Mouse (Mus musculus): ENCODE measurements around the gene Fam69b. TPM values are rescaled to one million over a fixed set of nuclear protein-coding genes. Genes with fewer than 3 reads are reported as not detected.

The Fam69b gene
- total RNA-seq, 2 experiments from 2014 or later, result 69.1 to 81.4 TPM

- intact Hi-C loops (cut with DNase I), result no loop called here
Observed at GRCm38 (mm10) chr2:26617928-26618327, 10.3 kb upstream of the Fam69b start.

GRCm38 (mm10) chr2:26621246-26621645 is 7.0 kb upstream of the Fam69b start:
- intact Hi-C loops (cut with DNase I), result no loop called here
- no peak for DNase-seq (ENCODE audit: low spot score in 2 of 2)

More at GRCm38 (mm10) chr2:26617928-26618327, 10.3 kb upstream of the Fam69b start:
- no peak for DNase-seq (ENCODE audit: low spot score in 2 of 2)

- no peak for DNase-seq (ENCODE audit: low spot score in 2 of 2)
- intact Hi-C loops (cut with DNase I), result no loop called here
Observed at GRCm38 (mm10) chr2:26622984-26623383, 5.3 kb upstream of the Fam69b start.

- intact Hi-C loops (cut with DNase I), result loop anchor here (5.0 kb wide), 1 partner anchor 178 kb away; the partner anchor contains the start of gene Sec16a
- DNase-seq (ENCODE audit: low spot score in 2 of 2), result no peak
Observed at GRCm38 (mm10) chr2:26625419-26625818, 2.8 kb upstream of the Fam69b start.

GRCm38 (mm10) chr2:26626081-26626480 is 2.2 kb upstream of the Fam69b start:
- DNase-seq (ENCODE audit: low spot score in 2 of 2), result no peak
- intact Hi-C loops (cut with DNase I), result loop anchor here (5.0 kb wide), 1 partner anchor 179 kb away; the partner anchor contains the start of gene Sec16a

- intact Hi-C loops (cut with DNase I), result loop anchor here (5.0 kb wide), 1 partner anchor 182 kb away; the partner anchor contains the start of gene Sec16a
- no peak for DNase-seq (ENCODE audit: low spot score in 2 of 2)
Observed at GRCm38 (mm10) chr2:26628792-26629437, 658 bp downstream of the Fam69b start.

GRCm38 (mm10) chr2:26632541-26633395 is 4.5 kb downstream of the Fam69b start:
- intact Hi-C loops (cut with DNase I), result loop anchor here (10.0 kb wide), 1 partner anchor 382 kb away; no protein-coding TSS in a partner anchor
- DNase-seq (ENCODE audit: low spot score in 2 of 2), result no peak

- intact Hi-C loops (cut with DNase I), result loop anchor here (10.0 kb wide), 1 partner anchor 381 kb away; no protein-coding TSS in a partner anchor
Observed at GRCm38 (mm10) chr2:26633953-26634530, 5.8 kb downstream of the Fam69b start.

GRCm38 (mm10) chr2:26634629-26635488 is 6.6 kb downstream of the Fam69b start:
- intact Hi-C loops (cut with DNase I), result loop anchor here (10.0 kb wide), 1 partner anchor 380 kb away; no protein-coding TSS in a partner anchor

More at GRCm38 (mm10) chr2:26633953-26634530, 5.8 kb downstream of the Fam69b start:
- DNase-seq (ENCODE audit: low spot score in 2 of 2), result no peak

GRCm38 (mm10) chr2:26635489-26636324 is 7.5 kb downstream of the Fam69b start:
- intact Hi-C loops (cut with DNase I), result loop anchor here (10.0 kb wide), 1 partner anchor 379 kb away; no protein-coding TSS in a partner anchor
- no peak for DNase-seq (ENCODE audit: low spot score in 2 of 2)

More at GRCm38 (mm10) chr2:26634629-26635488, 6.6 kb downstream of the Fam69b start:
- DNase-seq (ENCODE audit: low spot score in 2 of 2), result no peak

- DNase-seq (ENCODE audit: low spot score in 2 of 2), result no peak
- intact Hi-C loops (cut with DNase I), result loop anchor here (10.0 kb wide), 1 partner anchor 379 kb away; no protein-coding TSS in a partner anchor
Observed at GRCm38 (mm10) chr2:26636325-26636635, 8.0 kb downstream of the Fam69b start.

GRCm38 (mm10) chr2:26637316-26637932 is 9.2 kb downstream of the Fam69b start:
- DNase-seq (ENCODE audit: low spot score in 2 of 2), result no peak
- intact Hi-C loops (cut with DNase I), result loop anchor here (10.0 kb wide), 1 partner anchor 377 kb away; no protein-coding TSS in a partner anchor

GRCm38 (mm10) chr2:26638039-26638438 is 9.8 kb downstream of the Fam69b start:
- no peak for DNase-seq (ENCODE audit: low spot score in 2 of 2)
- intact Hi-C loops (cut with DNase I), result loop anchor here (10.0 kb wide), 1 partner anchor 377 kb away; no protein-coding TSS in a partner anchor

GRCm38 (mm10) chr2:26638572-26638971 is 10.3 kb downstream of the Fam69b start:
- DNase-seq (ENCODE audit: low spot score in 2 of 2), result no peak
- intact Hi-C loops (cut with DNase I), result loop anchor here (10.0 kb wide), 1 partner anchor 376 kb away; no protein-coding TSS in a partner anchor

GRCm38 (mm10) chr2:26639083-26639482 is 10.8 kb downstream of the Fam69b start:
- no peak for DNase-seq (ENCODE audit: low spot score in 2 of 2)
- intact Hi-C loops (cut with DNase I), result loop anchor here (10.0 kb wide), 1 partner anchor 376 kb away; no protein-coding TSS in a partner anchor

- intact Hi-C loops (cut with DNase I), result loop anchor here (5.0 to 10.0 kb wide), 2 partner anchors 262 to 375 kb away; partner anchors contain the start of gene Surf6
- DNase-seq (ENCODE audit: low spot score in 2 of 2), result peak; percentile 95 to 98
Observed at GRCm38 (mm10) chr2:26639838-26640830, 11.9 kb downstream of the Fam69b start.

Measured in left cerebral cortex, postnatal 36 days (tissue).